Mouse (Mus musculus) WW6 (cell line): Measurements from ENCODE around the gene Paxbp1.
"Not testable (repeated sequence)": the region's sequence is repeated elsewhere in the genome, so short reads cannot be mapped to it uniquely, and the experiment has no call there.

ENCODE experiments used
- DNase-seq: peaks from one replicate; pipeline ENCODE4 v3.0.0-alpha.2; 2013; ENCODE audit warnings: low read depth, low spot score

The Paxbp1 gene

GRCm38 (mm10) chr16:91044270-91045182 is at the start of gene Paxbp1:
Gene Paxbp1 (minus strand): TSS chr16:91044543.
- peak; percentile 97 for DNase-seq

DNA sequence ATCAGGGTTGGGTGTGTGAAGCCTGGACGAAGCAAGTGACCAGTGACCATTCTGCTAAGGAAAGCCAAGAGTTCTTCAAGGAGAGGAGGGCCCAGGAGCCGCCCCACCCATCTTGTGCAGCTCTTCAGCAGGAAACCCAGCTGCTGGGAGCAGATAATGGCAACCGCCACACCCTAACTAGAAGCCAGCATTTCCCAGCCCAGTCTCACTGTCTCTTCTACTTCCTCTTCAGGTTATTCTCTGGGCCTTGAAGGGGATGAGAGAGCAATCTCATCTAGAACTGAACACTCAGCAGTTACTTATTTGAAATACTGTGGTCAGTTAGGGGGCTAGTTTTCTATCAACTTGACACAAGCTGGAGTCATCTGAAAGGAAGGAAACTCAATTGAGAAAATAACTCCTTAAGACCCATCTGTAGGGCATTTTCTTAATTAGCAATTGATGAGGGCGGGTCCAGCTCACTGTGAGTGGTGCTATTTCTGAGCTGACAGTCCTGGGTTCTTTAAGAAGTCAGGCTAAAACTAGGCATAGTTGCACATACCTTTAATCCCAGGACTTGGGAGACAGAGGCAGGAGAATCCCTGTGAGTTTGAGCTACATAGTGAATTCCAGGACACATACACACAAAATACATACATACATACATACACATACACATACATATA is 42.4 kb upstream of the Paxbp1 start:
- no peak for DNase-seq

- DNase-seq, result no peak
These were observed 41.0 kb upstream of the Paxbp1 start for GRCm38 (mm10) chr16:91085239-91085825.

- no peak for DNase-seq
These were observed 40.2 kb upstream of the Paxbp1 start for GRCm38 (mm10) chr16:91084307-91085238.

GRCm38 (mm10) chr16:91083002-91083646 is 38.8 kb upstream of the Paxbp1 start:
- DNase-seq, result no peak

DNA sequence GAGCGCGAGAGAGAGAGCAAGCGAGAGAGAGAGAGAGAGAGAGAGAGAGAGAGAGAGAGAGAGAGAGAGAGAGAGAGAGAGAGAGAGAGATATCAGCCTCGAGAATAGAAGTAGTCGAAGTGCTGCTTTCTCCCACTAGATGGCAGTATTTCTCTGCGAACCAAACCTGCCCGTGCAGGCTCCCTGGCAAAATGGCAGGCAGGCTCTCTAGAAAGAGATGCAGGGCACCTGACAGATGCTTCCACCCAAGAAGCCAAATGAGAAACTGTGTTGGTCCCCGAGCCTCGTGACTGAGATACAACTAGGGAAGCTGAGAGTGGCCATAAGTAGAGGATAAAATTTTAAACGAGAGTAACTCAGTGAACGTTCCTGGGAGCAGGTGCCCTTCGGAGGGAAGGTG is 37.2 kb upstream of the Paxbp1 start:
- peak; percentile 24 for DNase-seq

- DNase-seq, result no peak
These were observed 31.8 kb upstream of the Paxbp1 start for GRCm38 (mm10) chr16:91076180-91076579.

DNA sequence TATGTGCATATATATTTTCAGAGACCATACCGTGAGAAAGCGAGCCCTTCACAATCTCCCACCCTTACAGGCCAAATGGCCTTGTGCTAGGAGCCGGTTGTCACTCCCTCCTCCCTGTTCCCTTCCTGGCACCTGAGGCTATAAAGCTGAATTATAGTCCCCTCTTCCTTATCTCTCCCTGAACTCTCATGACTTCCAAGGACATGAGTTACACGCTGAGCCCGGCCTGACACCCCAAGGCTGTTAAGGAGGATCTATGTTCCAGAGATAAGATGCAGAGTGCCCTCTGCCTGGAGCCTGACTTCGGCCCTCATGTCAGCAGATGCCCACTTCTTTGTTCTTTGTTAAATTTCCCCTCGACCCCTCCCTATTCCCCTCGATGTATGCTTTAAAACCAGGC is 31.1 kb upstream of the Paxbp1 start:
- DNase-seq, result not testable (repeated sequence)

DNA sequence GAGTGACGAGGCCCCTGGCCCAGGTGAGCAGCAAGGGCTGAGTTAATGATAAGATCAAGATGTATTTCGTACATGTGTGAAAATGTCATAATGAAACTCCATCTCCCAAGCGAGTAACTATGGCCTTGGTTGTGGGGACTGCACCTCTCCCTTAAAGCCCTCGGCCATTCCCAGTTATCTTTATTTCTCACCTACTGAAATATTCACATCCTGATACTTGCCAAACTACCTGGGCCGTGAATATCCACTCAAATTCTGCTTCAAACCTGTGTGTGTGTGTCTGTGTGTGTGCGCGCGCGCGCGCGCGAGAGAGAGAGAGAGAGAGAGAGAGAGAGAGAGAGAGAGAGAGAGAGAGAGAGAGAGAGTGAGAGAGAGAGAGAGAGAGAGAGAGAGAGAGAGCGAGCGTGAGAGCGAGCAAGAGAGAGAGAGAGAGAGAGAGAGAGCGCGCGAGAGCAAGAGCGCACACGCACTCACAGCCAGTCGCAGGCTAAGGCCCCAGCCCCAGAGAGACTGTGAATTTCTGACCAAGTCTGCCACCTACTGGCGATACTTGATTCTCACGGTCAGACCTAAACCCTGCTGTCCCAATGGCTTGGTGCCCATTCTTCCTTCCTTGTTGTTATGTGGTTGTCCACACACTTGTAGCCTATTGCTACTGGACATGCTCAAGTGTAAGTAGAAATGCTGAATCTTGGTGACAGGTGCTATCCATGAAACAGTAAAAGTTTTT is 29.0 kb upstream of the Paxbp1 start:
- DNase-seq, result peak; percentile 55

DNA sequence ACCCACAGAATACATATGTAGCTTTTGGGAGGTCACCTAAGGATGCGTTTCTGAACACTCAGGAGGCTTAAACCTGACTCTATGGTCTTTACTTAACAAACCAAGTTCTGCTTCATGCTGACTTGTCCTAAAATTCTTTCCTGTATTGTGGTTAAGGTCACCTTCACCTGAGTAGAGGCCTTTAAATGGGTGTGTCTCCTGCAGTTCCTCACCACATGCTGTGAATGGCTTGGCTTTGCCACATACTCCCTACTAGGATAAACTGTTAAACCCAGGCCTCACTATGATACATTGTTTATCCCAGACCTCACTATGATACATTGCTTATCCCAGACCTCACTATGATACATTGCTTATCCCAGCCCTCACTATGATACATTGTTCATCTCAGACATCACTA is 27.9 kb upstream of the Paxbp1 start:
- no peak for DNase-seq

- DNase-seq, result no peak
These were observed 24.6 kb upstream of the Paxbp1 start for GRCm38 (mm10) chr16:91068969-91069368.

- no peak for DNase-seq
These were observed 22.8 kb upstream of the Paxbp1 start for GRCm38 (mm10) chr16:91067122-91067521.

GRCm38 (mm10) chr16:91064583-91065365 is 20.4 kb upstream of the Paxbp1 start:
- DNase-seq, result no peak

- no peak for DNase-seq
These were observed 19.4 kb upstream of the Paxbp1 start for GRCm38 (mm10) chr16:91063786-91064185.

- DNase-seq, result no peak
These were observed 17.4 kb upstream of the Paxbp1 start for GRCm38 (mm10) chr16:91061531-91062318.

DNA sequence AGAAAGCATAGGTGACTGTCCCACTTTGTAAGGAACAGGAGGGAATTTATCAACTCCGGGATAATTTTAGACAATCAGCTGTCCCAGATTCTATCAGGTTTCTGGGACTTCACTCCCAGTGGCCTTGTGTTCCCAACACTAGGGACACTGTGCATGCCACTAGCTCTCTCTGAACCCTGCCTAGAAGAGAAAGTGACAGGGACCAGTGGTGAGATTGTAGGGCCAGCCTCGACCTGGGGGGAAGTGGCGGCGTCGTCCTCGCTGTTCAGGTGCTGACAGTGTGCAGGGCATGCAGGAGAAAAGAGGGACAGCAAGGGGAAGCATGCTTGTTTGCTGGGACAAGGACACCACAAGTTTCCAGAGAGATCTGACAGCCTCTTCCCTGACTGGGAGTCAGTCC is 13.4 kb upstream of the Paxbp1 start:
- DNase-seq, result no peak

DNA sequence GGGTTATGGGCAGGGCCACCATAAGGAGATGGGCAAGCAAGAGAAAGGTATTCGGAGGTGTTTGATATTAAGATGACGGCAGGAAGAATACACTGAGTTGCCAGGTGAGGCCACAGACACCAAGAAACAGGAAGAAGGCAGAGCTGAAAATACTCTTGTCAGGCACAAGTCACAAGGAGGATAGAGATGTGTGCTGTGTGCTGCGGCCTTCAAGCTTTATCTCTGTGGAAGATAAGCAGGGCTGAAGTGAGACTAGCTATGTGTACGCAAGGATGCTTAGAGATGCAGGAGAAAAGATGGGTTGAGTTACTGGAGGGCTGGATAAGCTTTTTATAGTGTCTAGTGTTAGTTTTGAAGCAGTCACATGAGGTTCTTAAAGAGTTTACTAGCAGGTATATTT is 12.9 kb upstream of the Paxbp1 start:
- no peak for DNase-seq

DNA sequence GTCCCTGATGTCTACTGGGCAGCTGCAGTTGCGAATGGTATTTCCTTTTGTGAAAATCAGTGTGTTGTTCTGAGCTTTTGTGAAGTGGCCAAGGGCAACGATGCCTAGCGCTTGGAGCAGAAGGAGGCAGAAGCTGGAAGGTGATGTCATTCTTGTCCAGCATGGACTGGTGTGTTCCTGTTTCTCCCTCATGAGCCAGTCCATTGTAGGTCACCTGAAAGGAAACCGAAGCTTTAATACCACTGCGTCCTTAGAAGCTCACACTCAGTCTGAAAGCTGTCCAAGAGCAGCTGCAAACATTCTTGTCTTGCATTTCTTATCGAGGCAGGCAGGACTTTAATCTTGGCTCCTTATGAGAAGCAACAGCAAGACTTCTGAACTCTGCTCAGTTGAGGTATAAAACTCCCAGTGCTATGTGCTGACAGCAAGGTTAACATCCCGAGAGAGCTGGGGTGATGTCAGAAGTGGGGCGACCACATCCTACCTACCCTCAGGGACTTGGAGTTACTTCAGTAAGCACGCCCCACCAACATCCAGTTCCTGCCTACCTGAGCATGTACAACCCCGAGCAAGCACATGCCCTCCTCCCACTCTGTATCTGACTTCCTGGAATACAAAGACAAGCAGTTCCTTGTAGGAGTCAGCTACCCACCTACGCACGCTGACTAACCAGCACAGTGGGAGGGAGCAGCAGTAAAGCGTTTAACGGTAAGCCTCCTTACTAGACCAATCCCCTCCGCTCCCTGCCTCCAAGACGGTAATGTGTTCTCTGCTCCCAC is 11.9 kb upstream of the Paxbp1 start:
- no peak for DNase-seq
